Mouse (Mus musculus): Measurements from ENCODE around the gene Dis3l. TPM values are rescaled to one million over a fixed set of nuclear protein-coding genes. Genes with fewer than 3 reads are reported as not detected.

The Dis3l gene
- polyA plus RNA-seq, 1 experiment from 2014 or later = 19.5 TPM

- Histone ChIP-seq H3K36me3 (ENCODE audit: control insufficient read depth, insufficient read depth, low read length) (peaks cover 6% of the 10 kb centered on the region), H3K4me1 (ENCODE audit: control insufficient read depth, insufficient read depth, low read length) (0 out of 2 replicates have a peak, but pooled peaks cover 5% of the 10 kb centered on the region), H3K4me2 (peak overlapping the region; percentile 65), H3K9ac (ENCODE audit: low read depth, low read length) (peak overlapping the region; percentile 93), H3K27ac (ENCODE audit: low read depth, low read length) (peak overlapping the region; percentile 100), H3K27me3 (ENCODE audit: control insufficient read depth, insufficient read depth, low read length) (no peaks in the 10 kb centered on the region), H3K4me3 (ENCODE audit: low read depth, low read length) (peak overlapping the region; percentile 54), H3K9me3 (replicated peaks; ENCODE audit: control insufficient read depth, low read length) (no peaks in the 10 kb centered on the region)
- under 1% methylated on average over 83 of the region's 85 CpGs for WGBS (ENCODE audit: insufficient replicate concordance)
- peak; percentile 77 for ATAC-seq (replicated peaks; ENCODE audit: insufficient number of reproducible peaks, low FRiP score, low TSS enrichment)
Observed at GRCm38 (mm10) chr9:64340351-64341253, 486 bp downstream of the Dis3l start.

GRCm38 (mm10) chr9:64339361-64339760 is 1.7 kb downstream of the Dis3l start:
- Histone ChIP-seq H3K27ac (ENCODE audit: low read depth, low read length) (no peak overlapping the region), H3K4me3 (ENCODE audit: low read depth, low read length) (no peak overlapping the region)

GRCm38 (mm10) chr9:64335825-64336224 is 5.3 kb downstream of the Dis3l start:
- H3K4me1 ChIP-seq (ENCODE audit: control insufficient read depth, insufficient read depth, low read length) = 0 out of 2 replicates have a peak, but pooled peaks cover 7% of the 10 kb centered on the region
- no peak overlapping the region for H3K4me2 ChIP-seq
- WGBS (ENCODE audit: insufficient replicate concordance) = 86% methylated on average over 6 of the region's 6 CpGs
- no peak overlapping the region for H3K4me3 ChIP-seq (ENCODE audit: low read depth, low read length)
- no peaks in the 10 kb centered on the region for H3K9me3 ChIP-seq (replicated peaks; ENCODE audit: control insufficient read depth, low read length)
- peaks cover 7% of the 10 kb centered on the region for H3K36me3 ChIP-seq (ENCODE audit: control insufficient read depth, insufficient read depth, low read length)
- no peaks in the 10 kb centered on the region for H3K27me3 ChIP-seq (ENCODE audit: control insufficient read depth, insufficient read depth, low read length)
- H3K27ac ChIP-seq (ENCODE audit: low read depth, low read length) = no peak overlapping the region
- no peak for ATAC-seq (replicated peaks; ENCODE audit: insufficient number of reproducible peaks, low FRiP score, low TSS enrichment)
- H3K9ac ChIP-seq (ENCODE audit: low read depth, low read length) = no peak overlapping the region; the same call in 1 of the 2 replicates

More at GRCm38 (mm10) chr9:64339361-64339760, 1.7 kb downstream of the Dis3l start:
- Histone ChIP-seq H3K4me1 (ENCODE audit: control insufficient read depth, insufficient read depth, low read length) (0 out of 2 replicates have a peak, but pooled peaks cover 5% of the 10 kb centered on the region), H3K36me3 (ENCODE audit: control insufficient read depth, insufficient read depth, low read length) (peaks cover 7% of the 10 kb centered on the region), H3K9me3 (replicated peaks; ENCODE audit: control insufficient read depth, low read length) (no peaks in the 10 kb centered on the region), H3K4me2 (peak overlapping the region; percentile 65), H3K9ac (ENCODE audit: low read depth, low read length) (no peak overlapping the region), H3K27me3 (ENCODE audit: control insufficient read depth, insufficient read depth, low read length) (no peaks in the 10 kb centered on the region)
- WGBS (ENCODE audit: insufficient replicate concordance) = 47% methylated on average over 8 of the region's 8 CpGs
- ATAC-seq (replicated peaks; ENCODE audit: insufficient number of reproducible peaks, low FRiP score, low TSS enrichment) = no peak

- no peak overlapping the region for H3K9ac ChIP-seq (ENCODE audit: low read depth, low read length)
- no peaks in the 10 kb centered on the region for H3K27me3 ChIP-seq (ENCODE audit: control insufficient read depth, insufficient read depth, low read length)
- WGBS (ENCODE audit: insufficient replicate concordance) = 89% methylated on average over 7 of the region's 7 CpGs
- no peaks in the 10 kb centered on the region for H3K9me3 ChIP-seq (replicated peaks; ENCODE audit: control insufficient read depth, low read length)
- no peaks in the 10 kb centered on the region for H3K4me1 ChIP-seq (ENCODE audit: control insufficient read depth, insufficient read depth, low read length)
- no peak overlapping the region for H3K4me3 ChIP-seq (ENCODE audit: low read depth, low read length)
- no peak for ATAC-seq (replicated peaks; ENCODE audit: insufficient number of reproducible peaks, low FRiP score, low TSS enrichment)
- H3K27ac ChIP-seq (ENCODE audit: low read depth, low read length) = no peak overlapping the region
- peaks cover 11% of the 10 kb centered on the region for H3K36me3 ChIP-seq (ENCODE audit: control insufficient read depth, insufficient read depth, low read length)
- H3K4me2 ChIP-seq = no peak overlapping the region
Observed at GRCm38 (mm10) chr9:64323976-64324375, 17.1 kb downstream of the Dis3l start.

GRCm38 (mm10) chr9:64316986-64317385 is 24.1 kb downstream of the Dis3l start:
- H3K4me3 ChIP-seq (ENCODE audit: low read depth, low read length) = no peak overlapping the region
- ATAC-seq (replicated peaks; ENCODE audit: insufficient number of reproducible peaks, low FRiP score, low TSS enrichment) = no peak
- H3K9me3 ChIP-seq (replicated peaks; ENCODE audit: control insufficient read depth, low read length) = no peaks in the 10 kb centered on the region
- no peaks in the 10 kb centered on the region for H3K4me1 ChIP-seq (ENCODE audit: control insufficient read depth, insufficient read depth, low read length)
- 92% methylated on average over 5 of the region's 5 CpGs for WGBS (ENCODE audit: insufficient replicate concordance)
- H3K27ac ChIP-seq (ENCODE audit: low read depth, low read length) = no peak overlapping the region
- no peaks in the 10 kb centered on the region for H3K27me3 ChIP-seq (ENCODE audit: control insufficient read depth, insufficient read depth, low read length)
- no peak overlapping the region for H3K9ac ChIP-seq (ENCODE audit: low read depth, low read length)
- H3K36me3 ChIP-seq (ENCODE audit: control insufficient read depth, insufficient read depth, low read length) = peaks cover 11% of the 10 kb centered on the region
- H3K4me2 ChIP-seq = no peak overlapping the region

GRCm38 (mm10) chr9:64314696-64315095 is 26.4 kb downstream of the Dis3l start:
- peaks cover 5% of the 10 kb centered on the region for H3K36me3 ChIP-seq (ENCODE audit: control insufficient read depth, insufficient read depth, low read length)
- H3K27me3 ChIP-seq (ENCODE audit: control insufficient read depth, insufficient read depth, low read length) = no peaks in the 10 kb centered on the region
- H3K4me2 ChIP-seq = no peak overlapping the region
- no peak for ATAC-seq (replicated peaks; ENCODE audit: insufficient number of reproducible peaks, low FRiP score, low TSS enrichment)
- H3K27ac ChIP-seq (ENCODE audit: low read depth, low read length) = no peak overlapping the region
- no peaks in the 10 kb centered on the region for H3K4me1 ChIP-seq (ENCODE audit: control insufficient read depth, insufficient read depth, low read length)
- no peaks in the 10 kb centered on the region for H3K9me3 ChIP-seq (replicated peaks; ENCODE audit: control insufficient read depth, low read length)
- H3K4me3 ChIP-seq (ENCODE audit: low read depth, low read length) = no peak overlapping the region
- WGBS (ENCODE audit: insufficient replicate concordance) = 91% methylated on average over 6 of the region's 6 CpGs
- H3K9ac ChIP-seq (ENCODE audit: low read depth, low read length) = no peak overlapping the region

- WGBS (ENCODE audit: insufficient replicate concordance) = 38% methylated on average over 1 of the region's 1 CpGs
- H3K27me3 ChIP-seq (ENCODE audit: control insufficient read depth, insufficient read depth, low read length) = no peaks in the 10 kb centered on the region
- H3K27ac ChIP-seq (ENCODE audit: low read depth, low read length) = no peak overlapping the region
- ATAC-seq (replicated peaks; ENCODE audit: insufficient number of reproducible peaks, low FRiP score, low TSS enrichment) = no peak
- H3K9ac ChIP-seq (ENCODE audit: low read depth, low read length) = no peak overlapping the region
- no peak overlapping the region for H3K4me3 ChIP-seq (ENCODE audit: low read depth, low read length)
- peaks cover 16% of the 10 kb centered on the region; the same call in 1 of the 2 replicates for H3K36me3 ChIP-seq (ENCODE audit: control insufficient read depth, insufficient read depth, low read length)
- no peaks in the 10 kb centered on the region for H3K9me3 ChIP-seq (replicated peaks; ENCODE audit: control insufficient read depth, low read length)
- H3K4me1 ChIP-seq (ENCODE audit: control insufficient read depth, insufficient read depth, low read length) = no peaks in the 10 kb centered on the region
- H3K4me2 ChIP-seq = no peak overlapping the region
Observed at GRCm38 (mm10) chr9:64312128-64312527, 29.0 kb downstream of the Dis3l start.

GRCm38 (mm10) chr9:64310996-64311785 is 29.9 kb downstream of the Dis3l start:
- Histone ChIP-seq H3K9ac (ENCODE audit: low read depth, low read length) (no peak overlapping the region), H3K4me1 (ENCODE audit: control insufficient read depth, insufficient read depth, low read length) (no peaks in the 10 kb centered on the region), H3K4me3 (ENCODE audit: low read depth, low read length) (no peak overlapping the region), H3K27ac (ENCODE audit: low read depth, low read length) (no peak overlapping the region), H3K4me2 (no peak overlapping the region), H3K36me3 (ENCODE audit: control insufficient read depth, insufficient read depth, low read length) (peaks cover 19% of the 10 kb centered on the region; the same call in 1 of the 2 replicates), H3K9me3 (replicated peaks; ENCODE audit: control insufficient read depth, low read length) (no peaks in the 10 kb centered on the region), H3K27me3 (ENCODE audit: control insufficient read depth, insufficient read depth, low read length) (no peaks in the 10 kb centered on the region)
- 71% methylated on average over 16 of the region's 16 CpGs for WGBS (ENCODE audit: insufficient replicate concordance)
- no peak for ATAC-seq (replicated peaks; ENCODE audit: insufficient number of reproducible peaks, low FRiP score, low TSS enrichment)
